Mouse (Mus musculus) CH12.LX (cell line): ENCODE results near the gene 4922502D21Rik.

Experiments used
- E2F4 ChIP-seq: IDR thresholded peaks from 2 replicates; pipeline ENCODE4 v1.6.1; 2011; ENCODE audit warnings: low read depth, low read length, improper control_type of control experiment; ENCODE audit not compliant: insufficient replicate concordance
- EP300 ChIP-seq: IDR thresholded peaks from 2 replicates; pipeline ENCODE4 v1.6.1; 2011; ENCODE audit warnings: low read length, improper control_type of control experiment
- HCFC1 ChIP-seq: IDR thresholded peaks from 2 replicates; pipeline ENCODE4 v1.6.1; 2012; ENCODE audit warnings: low read depth, mild to moderate bottlenecking, inconsistent platforms, low read length, improper control_type of control experiment
- MAX ChIP-seq: IDR thresholded peaks from 2 replicates; pipeline ENCODE4 v1.6.1; 2011; ENCODE audit warnings: low read length, improper control_type of control experiment
- NRF1 ChIP-seq: IDR thresholded peaks from 2 replicates; pipeline ENCODE4 v1.6.1; 2014; ENCODE audit warnings: low read depth, mild to moderate bottlenecking, inconsistent platforms, low read length, improper control_type of control experiment, moderate library complexity
- POLR2A ChIP-seq: IDR thresholded peaks from 2 replicates; pipeline ENCODE4 v1.6.1; 2011; ENCODE audit warnings: low read depth, mild to moderate bottlenecking, improper control_type of control experiment, low read length

- TF ChIP-seq MAX (no peak; the same call in 1 of the 2 replicates), HCFC1 (no peak), E2F4 (0 out of 2 replicates have a peak, but pooled peaks have one; percentile 44), POLR2A (no peak), NRF1 (no peak), EP300 (no peak)
Observed at GRCm38 (mm10) chr6:129365959-129366359, 34.4 kb upstream of the 4922502D21Rik start.
